Mouse (Mus musculus): ENCODE results near the gene Obp1b. TPM values are rescaled to one million over a fixed set of nuclear protein-coding genes. Genes with fewer than 3 reads are reported as not detected.
"Not testable (repeated sequence)": the region's sequence is repeated elsewhere in the genome, so short reads cannot be mapped to it uniquely, and the experiment has no call there.

Obp1b gene
- total RNA-seq (2021) (not detected), polyA plus RNA-seq (2012; rRNA removed) (not detected in 2 replicates)
- long read RNA-seq = 0 reads

- H3K4me3 ChIP-seq; DNase-seq; H3K79me2 ChIP-seq (replicated peaks; ENCODE audit: control insufficient read depth, insufficient read depth, low read length); H3K27ac ChIP-seq; H3K4me1 ChIP-seq (ENCODE audit: control insufficient read depth, insufficient read depth, low read length); H3K27me3 ChIP-seq (ENCODE audit: control insufficient read depth, insufficient read depth, low read length); H3K36me3 ChIP-seq (ENCODE audit: control insufficient read depth, insufficient read depth, low read length); intact Hi-C loops (cut with DNase I); H3K9ac ChIP-seq (ENCODE audit: low read depth, low read length): not testable (repeated sequence)
- no CpG with 5 or more reads among the region's 3 CpGs for WGBS
These were observed at the start of gene Obp1b for GRCm38 (mm10) chrX:78186477-78186876. Gene Obp1b, plus strand, starts transcription at chrX:78186777.

DNA sequence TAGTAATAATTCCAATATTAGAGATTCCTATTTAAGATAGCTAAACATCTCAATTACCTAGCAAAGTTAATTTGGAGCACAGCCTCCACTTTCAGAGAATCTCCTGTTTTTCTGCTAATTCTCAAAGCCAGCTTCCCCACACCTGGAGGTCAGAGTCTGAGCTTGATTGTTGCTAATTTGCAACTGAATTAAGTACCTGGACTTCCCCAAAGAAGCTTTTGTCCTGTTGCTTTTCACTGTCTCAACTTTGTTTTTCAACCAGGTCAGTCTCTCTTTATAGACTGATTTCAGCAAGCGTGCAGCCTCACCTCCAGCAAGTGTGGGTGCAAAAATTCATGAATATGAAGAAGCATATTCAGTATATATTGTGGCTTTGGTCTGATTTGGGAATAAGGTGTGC lies 15.6 kb downstream of the Obp1b start:
- H3K36me3 ChIP-seq (ENCODE audit: control insufficient read depth, insufficient read depth, low read length); intact Hi-C loops (cut with DNase I); H3K79me2 ChIP-seq (replicated peaks; ENCODE audit: control insufficient read depth, insufficient read depth, low read length); DNase-seq; H3K9ac ChIP-seq (ENCODE audit: low read depth, low read length); H3K27ac ChIP-seq; H3K4me1 ChIP-seq (ENCODE audit: control insufficient read depth, insufficient read depth, low read length); H3K4me3 ChIP-seq; H3K27me3 ChIP-seq (ENCODE audit: control insufficient read depth, insufficient read depth, low read length): not testable (repeated sequence)
- WGBS = 40% methylated on average over 1 of the region's 1 CpGs

- WGBS = 85% methylated on average over 5 of the region's 5 CpGs
- H3K9ac ChIP-seq (ENCODE audit: low read depth, low read length) = no peak overlapping the region
- no peak for TF ChIP-seq CTCF (IDR thresholded peaks at IDR 0.05)
- TF ChIP-seq POLR2A (IDR thresholded peaks at IDR 0.05; ENCODE audit: insufficient read depth, low read depth, low read length) = no peak
- no peak for TF ChIP-seq EP300 (IDR thresholded peaks at IDR 0.05; ENCODE audit: insufficient read depth, low read depth, low read length)
- H3K79me2 ChIP-seq (replicated peaks; ENCODE audit: control insufficient read depth, insufficient read depth, low read length) = no peaks in the 10 kb centered on the region
- H3K27me3 ChIP-seq (ENCODE audit: control insufficient read depth, insufficient read depth, low read length) = no peaks in the 10 kb centered on the region
- DNase-seq = no peak
- no peaks in the 10 kb centered on the region for H3K4me1 ChIP-seq (ENCODE audit: control insufficient read depth, insufficient read depth, low read length)
- no peaks in the 10 kb centered on the region for H3K36me3 ChIP-seq (ENCODE audit: control insufficient read depth, insufficient read depth, low read length)
- intact Hi-C loops (cut with DNase I) = no loop called here
- no peak overlapping the region for H3K27ac ChIP-seq
- no peak overlapping the region for H3K4me3 ChIP-seq
These were observed 16.3 kb downstream of the Obp1b start for GRCm38 (mm10) chrX:78202829-78203228.

Other genes with a start within 250 kb of the Obp1b start
- gene Obp1a, start 95.4 kb upstream of the Obp1b start, total RNA-seq (2021) = not detected
- gene Obp1a, start 95.4 kb upstream of the Obp1b start, polyA plus RNA-seq (2012; rRNA removed) = not detected in 2 replicates
- not detected for gene Gm5938, start 61.3 kb upstream of the Obp1b start, total RNA-seq (2021)
- not detected in 2 replicates for gene Gm5938, start 61.3 kb upstream of the Obp1b start, polyA plus RNA-seq (2012; rRNA removed)
- not detected for gene Gm14743, start 59.1 kb downstream of the Obp1b start, total RNA-seq (2021)
- not detected in 2 replicates for gene Gm14743, start 59.1 kb downstream of the Obp1b start, polyA plus RNA-seq (2012; rRNA removed)
- not detected for gene 4930480E11Rik, start 182.9 kb downstream of the Obp1b start, total RNA-seq (2021)
- not detected in 2 replicates for gene 4930480E11Rik, start 182.9 kb downstream of the Obp1b start, polyA plus RNA-seq (2012; rRNA removed)

Measured in heart, adult 2 months (tissue).